Mouse (Mus musculus): ENCODE data around the gene Usp42. TPM values are rescaled to one million over a fixed set of nuclear protein-coding genes. Genes with fewer than 3 reads are reported as not detected.

Gene Usp42
- total RNA-seq, 2 experiments from 2014 or later, result 25.2 to 25.4 TPM

GRCm38 (mm10) chr5:143711326-143711725, 20.8 kb downstream of the Usp42 start:
- TF ChIP-seq CTCF (IDR thresholded peaks at IDR 0.05), result peak; percentile 93

GRCm38 (mm10) chr5:143706822-143707200, 25.3 kb downstream of the Usp42 start:
- intact Hi-C loops (cut with DNase I), result no loop called here
- H3K4me3 ChIP-seq, result no peak overlapping the region
- no peak for DNase-seq (ENCODE audit: extremely low spot score in 1 of 2, low spot score in 2 of 2)
- no peak overlapping the region for H3K27ac ChIP-seq
- no peak for TF ChIP-seq CTCF (IDR thresholded peaks at IDR 0.05)

More at GRCm38 (mm10) chr5:143711326-143711725, 20.8 kb downstream of the Usp42 start:
- Histone ChIP-seq H3K4me3 (no peak overlapping the region), H3K27ac (no peak overlapping the region)
- intact Hi-C loops (cut with DNase I), result loop anchor here (1.0 to 5.0 kb wide), 2 partner anchors 89 to 143 kb away; partner anchors contain the start of gene Cyth3
- DNase-seq (ENCODE audit: extremely low spot score in 1 of 2, low spot score in 2 of 2), result peak; percentile 66 to 76

GRCm38 (mm10) chr5:143706030-143706821, 25.9 kb downstream of the Usp42 start:
- Histone ChIP-seq H3K4me3 (no peak overlapping the region), H3K27ac (no peak overlapping the region; the same call in 1 of the 2 replicates)
- intact Hi-C loops (cut with DNase I), result no loop called here
- DNase-seq (ENCODE audit: extremely low spot score in 1 of 2, low spot score in 2 of 2), result no peak
- TF ChIP-seq CTCF (IDR thresholded peaks at IDR 0.05), result no peak

GRCm38 (mm10) chr5:143705659-143705982, 26.5 kb downstream of the Usp42 start:
- intact Hi-C loops (cut with DNase I), result no loop called here
- Histone ChIP-seq H3K4me3 (no peak overlapping the region), H3K27ac (peak overlapping the region; percentile 13; the same call in 1 of the 2 replicates)
- no peak for DNase-seq (ENCODE audit: extremely low spot score in 1 of 2, low spot score in 2 of 2)
- TF ChIP-seq CTCF (IDR thresholded peaks at IDR 0.05), result no peak

- intact Hi-C loops (cut with DNase I), result no loop called here
- H3K27ac ChIP-seq, result 0 out of 2 replicates have a peak overlapping the region, but pooled peaks have one; percentile 13
- DNase-seq (ENCODE audit: extremely low spot score in 1 of 2, low spot score in 2 of 2), result no peak
- H3K4me3 ChIP-seq, result no peak overlapping the region
- no peak for TF ChIP-seq CTCF (IDR thresholded peaks at IDR 0.05)
These were observed 27.0 kb downstream of the Usp42 start for GRCm38 (mm10) chr5:143704875-143705658.

GRCm38 (mm10) chr5:143701074-143701473, 31.0 kb downstream of the Usp42 start:
- intact Hi-C loops (cut with DNase I), result no loop called here
- Histone ChIP-seq H3K4me3 (no peak overlapping the region), H3K27ac (no peak overlapping the region)
- TF ChIP-seq CTCF (IDR thresholded peaks at IDR 0.05), result no peak
- no peak for DNase-seq (ENCODE audit: extremely low spot score in 1 of 2, low spot score in 2 of 2)

GRCm38 (mm10) chr5:143700247-143700646, 31.8 kb downstream of the Usp42 start:
- intact Hi-C loops (cut with DNase I), result no loop called here

GRCm38 (mm10) chr5:143698454-143698853, 33.6 kb downstream of the Usp42 start:
- no peak for DNase-seq (ENCODE audit: extremely low spot score in 1 of 2, low spot score in 2 of 2)
- Histone ChIP-seq H3K4me3 (no peak overlapping the region), H3K27ac (no peak overlapping the region)
- intact Hi-C loops (cut with DNase I), result loop anchor here (10.0 kb wide), 1 partner anchor 734 kb away; the partner anchor contains the start of gene Fscn1
- no peak for TF ChIP-seq CTCF (IDR thresholded peaks at IDR 0.05)

More at GRCm38 (mm10) chr5:143700247-143700646, 31.8 kb downstream of the Usp42 start:
- no peak for DNase-seq (ENCODE audit: extremely low spot score in 1 of 2, low spot score in 2 of 2)
- Histone ChIP-seq H3K4me3 (no peak overlapping the region), H3K27ac (no peak overlapping the region)
- no peak for TF ChIP-seq CTCF (IDR thresholded peaks at IDR 0.05)

GRCm38 (mm10) chr5:143696323-143696722, 35.8 kb downstream of the Usp42 start:
- no peak overlapping the region for H3K4me3 ChIP-seq
- intact Hi-C loops (cut with DNase I), result loop anchor here (10.0 kb wide), 1 partner anchor 732 kb away; the partner anchor contains the start of gene Fscn1

GRCm38 (mm10) chr5:143690926-143691325, 41.2 kb downstream of the Usp42 start:
- Histone ChIP-seq H3K4me3 (no peak overlapping the region), H3K27ac (peak overlapping the region; percentile 93)
- peak; percentile 67 to 76 for DNase-seq (ENCODE audit: extremely low spot score in 1 of 2, low spot score in 2 of 2)
- TF ChIP-seq CTCF (IDR thresholded peaks at IDR 0.05), result no peak
- intact Hi-C loops (cut with DNase I), result loop anchor here (1.0 to 10.0 kb wide), 6 partner anchors 34 to 726 kb away; partner anchors contain the start of genes Cyth3 and Fscn1

More at GRCm38 (mm10) chr5:143696323-143696722, 35.8 kb downstream of the Usp42 start:
- no peak for DNase-seq (ENCODE audit: extremely low spot score in 1 of 2, low spot score in 2 of 2)
- no peak overlapping the region for H3K27ac ChIP-seq
- TF ChIP-seq CTCF (IDR thresholded peaks at IDR 0.05), result peak; percentile 48

- intact Hi-C loops (cut with DNase I), result loop anchor here (1.0 to 10.0 kb wide), 6 partner anchors 34 to 726 kb away; partner anchors contain the start of genes Cyth3 and Fscn1
- H3K4me3 ChIP-seq, result no peak overlapping the region
- DNase-seq (ENCODE audit: extremely low spot score in 1 of 2, low spot score in 2 of 2), result no peak
- TF ChIP-seq CTCF (IDR thresholded peaks at IDR 0.05), result no peak
- H3K27ac ChIP-seq, result peak overlapping the region; percentile 93
These were observed 41.7 kb downstream of the Usp42 start for GRCm38 (mm10) chr5:143690392-143690791.

GRCm38 (mm10) chr5:143687589-143687988, 44.5 kb downstream of the Usp42 start:
- no peak for TF ChIP-seq CTCF (IDR thresholded peaks at IDR 0.05)
- Histone ChIP-seq H3K27ac (peak overlapping the region; percentile 32; the same call in 1 of the 2 replicates), H3K4me3 (no peak overlapping the region)
- DNase-seq (ENCODE audit: extremely low spot score in 1 of 2, low spot score in 2 of 2), result no peak
- intact Hi-C loops (cut with DNase I), result no loop called here

Measured in left cerebral cortex, adult 2 months (tissue).